Mouse (Mus musculus): ENCODE results near the gene Pop7. TPM values are rescaled to one million over a fixed set of nuclear protein-coding genes. Genes with fewer than 3 reads are reported as not detected.

Gene Pop7
- polyA plus RNA-seq, 1 experiment: 36.6 TPM

- H3K4me3 ChIP-seq (ENCODE audit: low read depth, low read length): no peak overlapping the region
- no peaks in the 10 kb centered on the region for H3K27me3 ChIP-seq (ENCODE audit: control insufficient read depth, insufficient read depth, low read length)
- no peak for TF ChIP-seq CTCF (IDR thresholded peaks at IDR 0.05; ENCODE audit: extremely low read depth, insufficient read length, insufficient replicate concordance, low read depth, low read length)
- peaks cover 60% of the 10 kb centered on the region for H3K36me3 ChIP-seq (ENCODE audit: control insufficient read depth, insufficient read depth, low read length)
- H3K27ac ChIP-seq (ENCODE audit: insufficient read depth, low read depth, low read length): no peak overlapping the region
- 83% methylated on average over 9 of the region's 9 CpGs for WGBS
- H3K4me1 ChIP-seq (ENCODE audit: control insufficient read depth, insufficient read depth, insufficient read length, low read length): no peaks in the 10 kb centered on the region
Observed at GRCm38 (mm10) chr5:137521861-137522260, 19.5 kb upstream of the Pop7 start.

DNA sequence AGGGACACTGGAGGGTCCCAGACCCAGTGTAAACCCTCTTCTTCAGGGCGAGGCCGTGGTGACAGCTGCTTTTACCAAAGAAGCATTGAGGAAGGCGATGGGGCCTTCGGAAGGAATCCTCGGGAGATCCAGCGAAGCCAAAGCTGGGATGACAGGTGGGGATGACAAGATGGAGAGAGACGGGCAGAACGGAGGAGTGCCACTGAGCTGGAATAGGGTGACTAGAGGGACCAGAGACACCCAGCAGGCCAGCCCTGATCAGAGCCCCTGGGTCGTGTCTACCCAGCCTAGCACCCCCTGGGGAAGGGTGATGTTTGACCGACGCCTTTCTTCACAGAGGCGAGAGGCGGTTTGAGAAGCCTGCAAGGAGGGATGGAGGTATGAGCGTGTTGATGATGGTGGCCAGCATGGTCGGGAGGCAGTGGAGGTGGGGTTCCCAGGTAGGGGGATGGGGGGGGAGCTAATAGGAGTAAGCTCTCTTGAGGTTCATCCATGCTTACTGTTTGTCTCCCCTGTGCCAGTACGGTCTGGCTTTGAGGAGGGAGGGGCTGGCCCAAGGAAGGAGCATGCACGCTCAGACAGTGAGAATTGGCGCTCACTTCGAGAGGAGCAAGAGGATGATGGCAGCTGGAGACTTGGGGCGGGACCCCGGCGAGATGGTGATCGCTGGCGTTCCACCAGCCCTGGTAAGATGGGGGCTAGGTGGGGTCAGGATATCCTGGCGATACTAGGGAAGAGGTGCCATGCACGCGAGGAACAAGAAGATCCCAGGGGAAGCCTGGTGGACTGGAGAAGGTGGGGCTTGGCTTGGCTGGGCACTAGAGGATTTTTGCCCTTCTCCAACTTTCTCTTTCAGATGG is 17.6 kb upstream of the Pop7 start:
- WGBS: 91% methylated on average over 27 of the region's 27 CpGs
- no peaks in the 10 kb centered on the region for H3K4me1 ChIP-seq (ENCODE audit: control insufficient read depth, insufficient read depth, insufficient read length, low read length)
- H3K4me3 ChIP-seq (ENCODE audit: low read depth, low read length): no peak overlapping the region
- no peaks in the 10 kb centered on the region for H3K27me3 ChIP-seq (ENCODE audit: control insufficient read depth, insufficient read depth, low read length)
- TF ChIP-seq POLR2A (IDR thresholded peaks at IDR 0.05; ENCODE audit: low read depth, low read length) (no peak), CTCF (IDR thresholded peaks at IDR 0.05; ENCODE audit: extremely low read depth, insufficient read length, insufficient replicate concordance, low read depth, low read length) (no peak)
- H3K27ac ChIP-seq (ENCODE audit: insufficient read depth, low read depth, low read length): no peak overlapping the region
- H3K36me3 ChIP-seq (ENCODE audit: control insufficient read depth, insufficient read depth, low read length): peaks cover 47% of the 10 kb centered on the region

GRCm38 (mm10) chr5:137518436-137518835 is 16.1 kb upstream of the Pop7 start, which contains the start of gene Gigyf1:
TSS of gene Gigyf1 (plus strand) at chr5:137518548.
- no peaks in the 10 kb centered on the region for H3K4me1 ChIP-seq (ENCODE audit: control insufficient read depth, insufficient read depth, insufficient read length, low read length)
- no peaks in the 10 kb centered on the region for H3K27me3 ChIP-seq (ENCODE audit: control insufficient read depth, insufficient read depth, low read length)
- WGBS: 85% methylated on average over 5 of the region's 5 CpGs
- H3K4me3 ChIP-seq (ENCODE audit: low read depth, low read length): no peak within 1 kb of the TSS
- H3K36me3 ChIP-seq (ENCODE audit: control insufficient read depth, insufficient read depth, low read length): peaks cover 34% of the 10 kb centered on the region
- H3K27ac ChIP-seq (ENCODE audit: insufficient read depth, low read depth, low read length): no peak within 1 kb of the TSS
- TF ChIP-seq POLR2A (IDR thresholded peaks at IDR 0.05; ENCODE audit: low read depth, low read length) (no peak), CTCF (IDR thresholded peaks at IDR 0.05; ENCODE audit: extremely low read depth, insufficient read length, insufficient replicate concordance, low read depth, low read length) (peak; percentile 55; the same call in 1 of the 2 replicates)

- 81% methylated on average over 3 of the region's 3 CpGs for WGBS
- Histone ChIP-seq H3K4me1 (ENCODE audit: control insufficient read depth, insufficient read depth, insufficient read length, low read length) (peaks cover 4% of the 10 kb centered on the region; the same call in 1 of the 2 replicates), H3K4me3 (ENCODE audit: low read depth, low read length) (no peak overlapping the region), H3K27me3 (ENCODE audit: control insufficient read depth, insufficient read depth, low read length) (no peaks in the 10 kb centered on the region), H3K27ac (ENCODE audit: insufficient read depth, low read depth, low read length) (no peak overlapping the region), H3K36me3 (ENCODE audit: control insufficient read depth, insufficient read depth, low read length) (peaks cover 7% of the 10 kb centered on the region)
- TF ChIP-seq CTCF (IDR thresholded peaks at IDR 0.05; ENCODE audit: extremely low read depth, insufficient read length, insufficient replicate concordance, low read depth, low read length) (no peak), POLR2A (IDR thresholded peaks at IDR 0.05; ENCODE audit: low read depth, low read length) (no peak)
Observed at GRCm38 (mm10) chr5:137514811-137515210, 12.5 kb upstream of the Pop7 start.

DNA sequence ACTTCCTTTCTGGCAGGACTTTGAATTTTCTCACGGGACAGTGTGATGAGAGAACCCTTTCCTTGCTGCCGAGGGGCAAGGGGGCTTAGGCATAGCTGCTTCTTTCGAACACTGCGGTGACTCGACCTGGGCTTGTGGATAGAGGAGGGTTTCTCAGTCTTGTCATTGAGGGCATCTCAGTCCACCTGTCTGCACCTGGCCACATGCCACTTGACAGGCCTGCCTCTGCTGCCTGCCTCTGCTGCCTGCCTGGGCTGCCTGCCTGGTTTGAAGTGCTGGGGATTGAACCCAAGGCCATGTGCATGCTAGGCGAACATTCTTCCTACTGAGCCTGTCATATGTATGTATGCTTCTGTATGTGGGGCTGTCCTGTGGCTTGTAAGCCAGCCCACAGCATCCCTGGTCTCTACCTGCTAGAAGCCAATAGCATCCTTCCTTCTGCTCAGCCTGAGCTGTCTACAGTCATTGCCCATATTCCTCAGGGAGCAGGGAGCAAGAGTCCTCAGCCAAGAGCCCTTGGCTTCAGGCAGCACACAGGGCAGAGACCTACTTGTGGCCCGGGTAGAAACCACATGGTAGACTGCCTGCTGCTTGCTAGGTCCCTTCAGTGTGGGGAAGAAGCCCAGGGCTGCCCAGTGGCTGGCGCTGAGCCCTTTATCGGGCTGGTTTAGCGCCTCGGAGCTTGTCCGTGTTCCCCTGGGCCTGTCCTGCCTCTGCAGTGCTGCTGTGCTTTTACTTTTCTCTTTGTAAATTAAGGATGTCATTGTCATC is 11.8 kb upstream of the Pop7 start:
- Histone ChIP-seq H3K36me3 (ENCODE audit: control insufficient read depth, insufficient read depth, low read length) (peaks cover under 1% of the 10 kb centered on the region), H3K27ac (ENCODE audit: insufficient read depth, low read depth, low read length) (no peak overlapping the region), H3K27me3 (ENCODE audit: control insufficient read depth, insufficient read depth, low read length) (no peaks in the 10 kb centered on the region), H3K4me1 (ENCODE audit: control insufficient read depth, insufficient read depth, insufficient read length, low read length) (peaks cover 7% of the 10 kb centered on the region; the same call in 1 of the 2 replicates), H3K4me3 (ENCODE audit: low read depth, low read length) (no peak overlapping the region)
- 71% methylated on average over 12 of the region's 12 CpGs for WGBS
- TF ChIP-seq CTCF (IDR thresholded peaks at IDR 0.05; ENCODE audit: extremely low read depth, insufficient read length, insufficient replicate concordance, low read depth, low read length) (no peak), POLR2A (IDR thresholded peaks at IDR 0.05; ENCODE audit: low read depth, low read length) (no peak)

DNA sequence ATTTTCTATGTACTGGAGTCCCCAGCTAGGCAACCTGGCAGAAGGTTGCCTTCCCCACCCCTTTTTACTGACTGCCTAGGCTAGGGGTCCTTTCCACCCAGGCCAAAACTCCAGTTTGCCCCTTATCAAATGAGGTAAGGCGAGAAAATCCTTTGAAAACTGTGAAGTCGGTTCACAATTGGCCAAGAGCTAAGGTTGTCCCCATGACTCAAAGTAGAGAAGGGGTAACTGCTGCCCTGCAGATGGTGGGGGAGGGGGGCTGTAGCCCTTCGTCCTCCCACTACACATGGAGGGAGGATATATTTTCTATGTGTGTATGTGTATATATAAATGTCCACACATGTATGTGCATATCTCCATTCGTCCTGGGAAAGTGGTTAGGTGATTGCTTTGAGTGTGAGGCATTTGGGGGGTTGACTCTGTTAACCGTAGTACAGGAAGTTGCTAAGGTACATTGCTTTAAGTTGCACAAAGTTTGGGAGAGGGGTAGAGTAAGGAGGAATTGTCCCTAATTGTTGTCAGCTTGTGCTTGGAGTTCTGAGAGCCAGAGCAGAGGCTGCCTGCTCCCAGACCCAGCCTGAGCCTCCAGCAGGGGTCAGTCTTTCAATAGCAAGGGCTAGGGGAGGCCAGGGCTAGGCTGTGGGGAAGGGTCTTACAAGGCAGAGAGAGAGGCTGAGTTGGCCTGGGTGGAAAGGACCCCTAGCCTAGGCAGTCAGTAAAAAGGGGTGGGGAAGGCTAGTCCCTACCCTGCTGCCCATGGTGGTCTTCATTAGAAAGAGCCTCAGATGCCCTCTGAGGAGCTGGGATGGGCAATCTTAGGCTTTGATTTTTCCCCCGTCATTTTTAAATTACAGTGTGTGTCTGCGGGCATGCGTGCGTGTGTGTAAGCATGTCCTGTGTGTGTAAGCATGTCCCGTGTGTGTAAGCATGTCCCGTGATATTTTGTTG is 10.8 kb upstream of the Pop7 start:
- no peak overlapping the region for H3K27ac ChIP-seq (ENCODE audit: insufficient read depth, low read depth, low read length)
- WGBS: 78% methylated on average over 11 of the region's 11 CpGs
- H3K4me3 ChIP-seq (ENCODE audit: low read depth, low read length): no peak overlapping the region
- peak; percentile 52; the same call in 1 of the 2 replicates for TF ChIP-seq CTCF (IDR thresholded peaks at IDR 0.05; ENCODE audit: extremely low read depth, insufficient read length, insufficient replicate concordance, low read depth, low read length)
- TF ChIP-seq POLR2A (IDR thresholded peaks at IDR 0.05; ENCODE audit: low read depth, low read length): no peak
- no peaks in the 10 kb centered on the region; the same call in 1 of the 2 replicates for H3K36me3 ChIP-seq (ENCODE audit: control insufficient read depth, insufficient read depth, low read length)
- no peaks in the 10 kb centered on the region for H3K27me3 ChIP-seq (ENCODE audit: control insufficient read depth, insufficient read depth, low read length)
- H3K4me1 ChIP-seq (ENCODE audit: control insufficient read depth, insufficient read depth, insufficient read length, low read length): peaks cover 7% of the 10 kb centered on the region; the same call in 1 of the 2 replicates

Measured in small intestine, adult 2 months (tissue).